Mouse (Mus musculus): ENCODE data around the gene Stk10.
A peak's percentile ranks its signal among the peaks of the same experiment; 100 is the strongest.
"Not testable (repeated sequence)": the region's sequence is repeated elsewhere in the genome, so short reads cannot be mapped to it uniquely, and the experiment has no call there.

Gene Stk10

DNA sequence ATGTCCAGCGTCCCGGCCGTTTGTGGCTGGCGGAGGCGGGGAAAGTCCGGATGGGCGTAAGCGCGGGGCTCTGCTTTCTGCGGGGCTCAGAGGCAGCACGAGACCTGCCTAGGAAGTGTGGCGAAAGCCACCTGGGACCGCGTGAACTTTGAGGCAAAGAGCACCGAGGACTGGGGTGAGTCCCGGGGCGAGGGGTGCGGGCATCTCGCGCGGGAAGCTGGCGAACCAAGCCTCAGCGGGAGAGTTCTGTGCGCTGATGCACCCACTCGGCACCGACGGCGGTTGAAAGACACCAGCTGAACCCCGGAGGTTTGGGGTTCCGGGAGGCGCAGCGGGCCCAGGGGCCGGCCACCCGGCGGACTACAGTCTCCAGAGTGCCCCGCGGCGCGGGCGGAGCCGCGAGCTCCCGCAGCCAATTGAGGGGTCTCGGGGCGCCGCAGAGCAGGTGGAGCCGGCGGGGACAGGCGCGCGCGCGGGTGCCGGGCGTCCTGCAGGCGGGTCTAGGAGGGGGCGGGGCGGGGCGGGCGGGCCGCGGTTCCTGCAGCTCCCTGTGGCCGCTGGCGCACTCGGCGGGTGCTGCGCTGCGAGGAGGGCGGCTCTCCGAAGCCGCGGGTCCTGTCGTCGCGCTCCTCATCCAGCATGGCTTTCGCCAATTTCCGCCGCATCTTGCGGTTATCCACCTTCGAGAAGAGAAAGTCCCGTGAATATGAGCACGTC, at the start of gene Stk10:
TSS of gene Stk10 (plus strand) at position 541 of the 717 bp plus-strand sequence.
- DNase-seq (ENCODE audit: low spot score), result peak; percentile 79

GRCm38 (mm10) chr11:32485290-32485689, 47.8 kb upstream of the Stk10 start:
- DNase-seq (ENCODE audit: low spot score), result no peak

DNA sequence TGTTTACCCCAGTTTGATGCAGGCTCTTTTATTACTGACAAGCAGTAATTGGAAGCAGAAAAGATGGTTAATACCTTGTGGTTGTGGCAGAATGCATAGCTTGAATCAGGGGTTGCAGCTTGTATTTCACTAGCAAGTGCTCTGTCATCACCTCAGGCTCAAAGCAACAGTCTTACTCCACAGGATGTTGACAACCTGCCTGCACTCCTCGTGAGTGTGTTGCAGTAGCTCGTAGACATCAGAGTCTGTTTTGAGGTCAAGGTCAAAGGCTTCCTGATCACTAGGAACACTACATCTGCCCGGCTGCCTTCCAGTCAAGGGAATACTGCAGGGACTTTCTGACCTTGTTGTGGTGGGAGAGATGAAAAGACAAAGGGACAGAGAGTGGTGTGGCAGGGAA, 46.5 kb upstream of the Stk10 start:
- no peak for DNase-seq (ENCODE audit: low spot score)

DNA sequence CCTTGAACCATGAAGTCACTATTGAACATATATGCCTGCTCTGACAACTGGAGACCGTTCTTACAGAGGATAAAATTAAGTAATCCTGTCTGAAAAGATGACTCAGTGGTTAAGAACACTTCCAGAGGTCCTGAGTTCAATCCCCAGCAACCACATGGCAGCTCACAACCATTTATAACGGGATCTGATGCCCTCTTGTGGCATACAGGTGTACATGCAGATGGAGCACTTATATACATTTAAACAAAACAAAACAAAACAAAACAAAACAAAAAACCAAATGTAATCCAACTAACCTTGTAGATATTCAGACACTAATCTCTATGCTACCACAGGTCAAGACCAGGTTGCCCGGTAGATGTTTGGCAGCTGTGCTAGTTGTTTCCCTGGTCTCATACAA, 45.6 kb upstream of the Stk10 start:
- no peak for DNase-seq (ENCODE audit: low spot score)

DNA sequence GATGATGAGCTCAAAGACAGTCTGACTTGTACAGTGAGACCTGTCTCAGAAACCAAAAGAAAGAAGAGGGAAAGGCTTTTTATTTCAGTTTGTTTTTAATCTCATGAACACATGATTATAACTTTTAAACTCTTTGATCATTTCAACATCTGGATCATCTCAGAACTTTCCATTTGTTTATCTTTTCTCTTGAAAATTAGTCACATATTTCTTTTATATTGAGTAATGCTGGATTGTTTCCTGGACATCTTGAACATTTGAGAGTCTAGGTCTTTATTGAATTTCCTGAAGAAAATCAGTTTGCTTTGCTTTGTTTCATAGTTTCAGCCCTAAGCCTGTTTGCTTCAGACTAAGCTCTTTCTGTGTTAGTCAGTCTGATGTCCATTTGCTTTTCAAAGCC, 44.8 kb upstream of the Stk10 start:
- DNase-seq (ENCODE audit: low spot score), result no peak

GRCm38 (mm10) chr11:32488808-32489670, 44.1 kb upstream of the Stk10 start:
- DNase-seq (ENCODE audit: low spot score), result no peak

- DNase-seq (ENCODE audit: low spot score), result no peak
Measured at GRCm38 (mm10) chr11:32491079-32491478, 42.0 kb upstream of the Stk10 start.

DNA sequence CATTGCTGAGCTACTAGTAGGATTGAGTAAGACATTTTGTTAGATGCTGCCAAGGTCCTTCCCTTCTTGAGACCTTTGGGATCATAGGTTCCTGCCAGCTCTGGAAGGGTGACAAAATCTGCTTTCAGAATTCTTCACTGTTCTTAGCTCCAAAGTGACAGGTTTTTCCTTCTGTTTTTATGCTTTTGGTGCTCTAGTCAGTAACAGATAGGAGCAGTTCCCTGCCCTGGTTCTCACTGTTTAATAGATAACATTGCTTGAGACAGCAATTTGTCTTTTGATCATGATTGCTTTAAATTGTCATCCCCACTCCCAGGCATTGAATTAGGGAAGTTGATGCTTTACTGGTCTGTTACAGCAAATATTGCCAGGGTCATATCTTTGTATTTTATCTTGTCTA, 39.8 kb upstream of the Stk10 start:
- no peak for DNase-seq (ENCODE audit: low spot score)

GRCm38 (mm10) chr11:32495283-32495682, 37.8 kb upstream of the Stk10 start:
- DNase-seq (ENCODE audit: low spot score), result no peak

- DNase-seq (ENCODE audit: low spot score), result peak; percentile 16
Measured at GRCm38 (mm10) chr11:32498757-32499535, 34.2 kb upstream of the Stk10 start.

DNA sequence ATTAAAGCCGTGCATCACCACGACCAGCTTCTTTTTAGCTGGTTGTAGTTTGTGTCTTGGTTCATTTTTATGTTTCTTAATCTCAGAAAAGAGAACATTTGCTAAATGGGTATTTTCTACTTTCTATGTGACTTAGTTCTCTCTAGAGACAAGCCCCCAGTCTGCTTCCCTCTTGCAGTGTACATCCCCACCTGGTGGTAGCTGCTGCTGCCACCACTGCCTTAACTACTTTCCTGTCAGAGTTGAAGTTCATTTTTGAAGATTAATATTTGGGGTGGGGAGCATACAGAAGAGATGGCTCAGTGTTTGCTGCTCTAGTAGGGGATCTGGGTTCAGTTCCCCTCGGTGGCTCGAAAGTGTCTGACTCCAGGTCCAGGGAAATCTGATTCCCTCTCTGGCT, 33.2 kb upstream of the Stk10 start:
- no peak for DNase-seq (ENCODE audit: low spot score)

DNA sequence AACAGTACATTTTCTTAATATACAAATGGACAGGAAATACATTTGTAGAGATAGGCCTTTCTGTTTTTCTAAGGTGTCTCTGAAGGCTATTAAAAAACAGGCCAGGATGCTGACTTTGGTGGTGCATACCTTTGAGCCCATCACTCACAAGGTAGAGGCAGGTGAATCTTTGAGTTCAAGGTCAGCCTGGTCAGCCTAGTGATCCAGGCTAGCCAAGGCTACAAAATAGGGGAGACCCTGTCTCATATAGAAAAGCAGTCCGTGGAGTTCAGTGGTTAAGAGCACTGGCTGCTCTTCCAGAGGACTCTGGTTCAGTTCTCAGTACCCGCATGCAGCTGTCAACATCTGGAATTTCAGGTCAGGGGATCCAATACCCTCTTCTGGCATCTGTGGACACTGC, 29.4 kb upstream of the Stk10 start:
- no peak for DNase-seq (ENCODE audit: low spot score)

GRCm38 (mm10) chr11:32505091-32505739, 27.9 kb upstream of the Stk10 start:
- DNase-seq (ENCODE audit: low spot score), result peak; percentile 16

- no peak for DNase-seq (ENCODE audit: low spot score)
Measured at GRCm38 (mm10) chr11:32510930-32511329, 22.2 kb upstream of the Stk10 start.

DNA sequence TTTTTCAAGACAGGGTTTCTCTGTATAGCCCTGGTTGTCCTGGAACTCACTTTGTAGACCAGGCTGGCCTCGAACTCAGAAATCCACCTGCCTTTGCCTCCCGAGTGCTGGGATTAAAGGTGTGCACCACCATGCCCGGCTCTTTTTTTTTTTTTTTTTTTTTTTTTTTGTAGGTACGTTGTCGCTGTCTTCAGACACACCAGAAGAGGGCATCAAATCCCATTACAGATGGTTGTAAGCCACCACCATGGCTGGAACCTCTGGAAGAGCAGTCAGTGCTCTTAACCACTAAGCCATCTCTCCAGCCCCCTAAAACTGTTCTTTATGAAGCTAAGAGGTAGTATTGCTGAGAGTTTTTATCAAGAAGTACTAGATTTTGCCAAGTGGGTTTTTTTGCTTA, 18.3 kb upstream of the Stk10 start:
- not testable (repeated sequence) for DNase-seq (ENCODE audit: low spot score)

DNA sequence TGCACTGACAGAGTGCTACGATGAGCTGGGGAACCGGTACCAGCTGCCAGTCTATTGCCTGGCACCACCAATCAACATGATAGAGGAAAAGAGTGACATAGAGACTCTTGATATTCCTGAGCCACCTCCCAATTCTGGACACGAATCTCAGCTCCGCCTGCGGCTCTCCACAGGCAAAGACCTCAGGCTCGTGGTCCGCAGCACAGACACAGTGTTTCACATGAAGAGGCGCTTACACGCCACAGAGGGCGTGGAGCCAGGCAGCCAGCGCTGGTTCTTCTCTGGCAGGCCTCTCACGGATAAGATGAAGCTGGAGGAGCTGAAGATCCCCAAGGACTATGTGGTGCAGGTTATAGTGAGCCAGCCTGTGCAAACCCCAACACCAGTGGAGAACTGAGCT, 17.0 kb upstream of the Stk10 start:
- DNase-seq (ENCODE audit: low spot score), result no peak

GRCm38 (mm10) chr11:32516916-32517712, 16.0 kb upstream of the Stk10 start:
- peak; percentile 22 for DNase-seq (ENCODE audit: low spot score)

DNA sequence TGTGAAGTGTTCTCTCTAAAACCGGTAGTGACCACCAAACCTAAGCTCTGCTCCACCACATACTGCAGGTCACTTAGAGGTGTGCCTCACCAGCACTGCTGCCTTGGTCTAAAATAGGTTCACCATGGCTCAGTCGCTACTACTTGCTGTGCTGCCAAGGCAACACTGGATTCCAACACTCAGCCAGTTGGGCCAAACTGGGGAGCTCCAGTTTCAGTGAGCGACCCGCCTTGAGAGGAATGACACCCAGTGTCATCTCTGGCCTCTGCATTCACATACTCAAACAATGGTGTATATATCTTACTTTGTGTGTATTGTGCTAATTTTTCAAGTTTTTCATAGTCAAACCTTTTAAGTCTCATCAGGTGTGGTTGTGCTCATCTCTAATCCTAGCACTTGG, 14.3 kb upstream of the Stk10 start:
- DNase-seq (ENCODE audit: low spot score), result no peak

- DNase-seq (ENCODE audit: low spot score), result no peak
Measured at GRCm38 (mm10) chr11:32519354-32519753, 13.8 kb upstream of the Stk10 start.

- DNase-seq (ENCODE audit: low spot score), result no peak
Measured at GRCm38 (mm10) chr11:32521246-32521645, 11.9 kb upstream of the Stk10 start.

Measured in left cerebral cortex, adult 11 months (tissue).